Mouse (Mus musculus) midbrain, embryonic 14.5 days (tissue): ENCODE measurements around the gene Htr1d. TPM values are rescaled to one million over a fixed set of nuclear protein-coding genes. Genes with fewer than 3 reads are reported as not detected.
A peak's percentile ranks its signal among the peaks of the same experiment; 100 is the strongest.

ENCODE experiments used
- ATAC-seq: fragments of 200-750 bp; cut with Nextera tagmentation; 2 replicates; pipeline ENCODE4 v1.8.0; 2017; ENCODE audit warnings: moderate number of reproducible peaks, moderate library complexity; ENCODE audit not compliant: low FRiP score, low TSS enrichment
- DNase-seq: peaks from one replicate; pipeline ENCODE4 v3.0.0-alpha.2; 2015
- H3K27ac ChIP-seq: fragments of 300-500 bp; sonication (generic); replicated peaks from 2 replicates; pipeline ENCODE4 v1.5.1; 2014; ENCODE audit warnings: mild to moderate bottlenecking, low read depth, low read length, moderate library complexity
- H3K27me3 ChIP-seq: fragments of 300-500 bp; sonication (generic); 2 replicates; pipeline ENCODE4 v1.6.1; 2014; ENCODE audit warnings: low read length, control low read depth, mixed read lengths; ENCODE audit not compliant: control insufficient read depth, insufficient read depth
- H3K36me3 ChIP-seq: fragments of 300-500 bp; sonication (generic); 2 replicates; pipeline ENCODE4 v1.6.1; 2014; ENCODE audit warnings: low read length, control low read depth; ENCODE audit not compliant: control insufficient read depth, insufficient read depth
- H3K4me1 ChIP-seq: fragments of 300-500 bp; sonication (generic); 2 replicates; pipeline ENCODE4 v1.6.1; 2014; ENCODE audit warnings: mild to moderate bottlenecking, antibody characterized with exemption, low read length, control low read depth; ENCODE audit not compliant: control insufficient read depth, insufficient read depth
- H3K4me2 ChIP-seq: fragments of 300-500 bp; sonication (generic); 2 replicates; pipeline ENCODE4 v1.6.1; 2014; ENCODE audit warnings: mild to moderate bottlenecking, low read length, moderate library complexity
- H3K4me3 ChIP-seq: fragments of 300-500 bp; sonication (generic); replicated peaks from 2 replicates; pipeline ENCODE4 v1.5.1; 2014; ENCODE audit warnings: low read depth, low read length
- H3K9ac ChIP-seq: fragments of 300-500 bp; sonication (generic); replicated peaks from 2 replicates; pipeline ENCODE4 v1.6.1; 2014; ENCODE audit warnings: mild to moderate bottlenecking, low read length, moderate library complexity
- H3K9me3 ChIP-seq: fragments of 300-500 bp; sonication (generic); 2 replicates; pipeline ENCODE4 v1.6.1; 2016; ENCODE audit warnings: low read length, control low read depth, mixed read lengths; ENCODE audit not compliant: control insufficient read depth
- WGBS: fragments of 180-500 bp; shearing (Covaris S2); extraction: QIAGEN DNeasy Blood & Tissue Kit; methylation state at CpG from one replicate; pipeline ENCODE4 v1.1.7; 2014; 5-methylcytosine and 5-hydroxymethylcytosine counted together
- polyA plus RNA-seq: library from polyadenylated mRNA; unstranded; fragments of >200 nt; fragmentation: Nextera tagmentation; extraction: Ambion mirVana; gene quantifications from 2 replicates; pipeline ENCODE4 v1.2.1, GENCODE M21; 2014

Htr1d gene
- polyA plus RNA-seq, 1 experiment from 2014 or later = 0.86 TPM

- H3K4me1 ChIP-seq = 0 out of 2 replicates have a peak, but pooled peaks cover 3% of the 10 kb centered on the region
- no peak overlapping the region for H3K4me2 ChIP-seq
- H3K9ac ChIP-seq = no peak overlapping the region
- H3K4me3 ChIP-seq = no peak overlapping the region
- DNase-seq (peak; percentile 34), ATAC-seq (no peak)
- 8% methylated on average over 11 of the region's 11 CpGs for WGBS
- H3K27me3 ChIP-seq = no peaks in the 10 kb centered on the region; the same call in 1 of the 2 replicates
- H3K27ac ChIP-seq = no peak overlapping the region
- H3K9me3 ChIP-seq = no peaks in the 10 kb centered on the region
- no peaks in the 10 kb centered on the region for H3K36me3 ChIP-seq
These were observed 4.4 kb upstream of the Htr1d start for GRCm38 (mm10) chr4:136418962-136419361.

- H3K4me1 ChIP-seq = peaks cover 5% of the 10 kb centered on the region; the same call in 1 of the 2 replicates
- no peak overlapping the region for H3K4me3 ChIP-seq
- ATAC-seq (no peak), DNase-seq (no peak)
- H3K27me3 ChIP-seq = peaks cover 1% of the 10 kb centered on the region; the same call in 1 of the 2 replicates
- H3K9ac ChIP-seq = no peak overlapping the region
- H3K4me2 ChIP-seq = no peak overlapping the region
- no peaks in the 10 kb centered on the region for H3K36me3 ChIP-seq
- H3K9me3 ChIP-seq = no peaks in the 10 kb centered on the region
- no peak overlapping the region for H3K27ac ChIP-seq
- WGBS = 61% methylated on average over 6 of the region's 6 CpGs
These were observed 3.9 kb upstream of the Htr1d start for GRCm38 (mm10) chr4:136419386-136419785.

DNA sequence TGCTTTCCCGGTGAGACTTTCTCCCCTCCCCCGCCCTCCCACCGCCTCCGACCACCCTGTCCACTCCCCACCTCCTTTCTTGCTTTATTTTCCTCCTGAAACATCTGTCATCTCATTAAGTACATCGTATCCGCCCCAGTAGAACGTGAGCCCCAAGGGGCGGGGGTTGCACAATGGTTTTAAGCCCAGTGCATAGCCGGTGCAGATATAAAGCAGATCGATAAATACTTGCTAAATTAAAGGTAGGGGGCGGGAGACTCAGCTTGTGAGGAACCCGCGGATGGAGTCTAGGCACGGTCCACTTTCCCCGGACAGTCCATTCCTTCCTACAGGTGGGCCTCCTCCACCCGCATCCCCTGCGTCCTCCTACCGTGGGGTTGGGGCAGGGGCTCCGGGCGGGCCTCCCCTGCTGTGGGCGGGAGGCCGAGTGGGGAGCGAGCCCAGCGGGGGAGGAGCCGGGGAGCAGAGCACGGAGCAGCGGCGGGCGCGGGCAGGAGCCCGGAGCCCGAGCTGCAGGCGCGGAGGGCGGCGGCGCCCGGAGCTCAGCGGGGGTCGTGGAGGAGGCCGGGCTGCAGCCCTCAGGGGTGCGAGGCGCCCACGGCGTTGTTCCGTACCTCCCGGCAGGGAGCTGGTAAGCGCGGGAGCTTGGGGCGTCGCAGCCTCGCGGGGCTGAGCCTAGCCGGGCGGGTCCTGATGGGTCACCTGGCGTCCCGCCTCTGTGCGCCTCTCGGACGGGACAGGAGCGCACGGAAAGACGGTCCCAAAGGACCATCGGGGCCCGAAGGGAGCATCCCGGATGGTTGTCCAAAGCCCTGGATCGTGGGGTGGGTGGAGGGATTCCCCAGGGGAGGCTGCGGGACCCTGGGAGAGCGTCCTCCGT is 1.0 kb downstream of the Htr1d start:
- Histone ChIP-seq H3K36me3 (no peaks in the 10 kb centered on the region), H3K9ac (peak overlapping the region; percentile 52), H3K27ac (no peak overlapping the region), H3K4me2 (peak overlapping the region; percentile 75), H3K4me3 (peak overlapping the region; percentile 40), H3K4me1 (peaks cover 10% of the 10 kb centered on the region; the same call in 1 of the 2 replicates), H3K9me3 (no peaks in the 10 kb centered on the region), H3K27me3 (peaks cover 15% of the 10 kb centered on the region)
- WGBS = 1% methylated on average over 65 of the region's 70 CpGs
- ATAC-seq (peak; percentile 43), DNase-seq (peak; percentile 57)

DNA sequence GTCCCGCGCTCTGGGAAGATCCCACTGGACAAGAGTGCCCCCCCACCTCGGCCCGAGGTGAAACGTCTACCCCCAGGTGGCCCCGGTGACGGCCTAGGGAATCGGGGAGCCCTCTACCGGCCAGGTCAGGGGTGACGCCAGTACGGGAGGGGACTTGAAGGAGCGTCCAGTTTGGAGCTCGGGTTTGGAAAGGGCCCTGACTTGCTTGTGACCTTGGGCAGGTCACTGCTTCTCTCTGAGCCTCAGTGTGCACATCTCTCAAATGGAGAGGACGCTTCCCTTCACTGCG is 1.6 kb downstream of the Htr1d start:
- H3K9ac ChIP-seq = peak overlapping the region; percentile 52; the same call in 1 of the 2 replicates
- peaks cover 10% of the 10 kb centered on the region; the same call in 1 of the 2 replicates for H3K4me1 ChIP-seq
- 2% methylated on average over 15 of the region's 15 CpGs for WGBS
- no peaks in the 10 kb centered on the region for H3K36me3 ChIP-seq
- DNase-seq (peak; percentile 32), ATAC-seq (no peak)
- no peaks in the 10 kb centered on the region for H3K9me3 ChIP-seq
- H3K4me2 ChIP-seq = peak overlapping the region; percentile 75
- peaks cover 15% of the 10 kb centered on the region for H3K27me3 ChIP-seq
- H3K4me3 ChIP-seq = peak overlapping the region; percentile 40
- H3K27ac ChIP-seq = no peak overlapping the region

GRCm38 (mm10) chr4:136430609-136431375 is 7.5 kb downstream of the Htr1d start:
- Histone ChIP-seq H3K9me3 (no peaks in the 10 kb centered on the region), H3K27me3 (peaks cover under 1% of the 10 kb centered on the region; the same call in 1 of the 2 replicates), H3K4me3 (no peak overlapping the region), H3K4me1 (peaks cover 6% of the 10 kb centered on the region; the same call in 1 of the 2 replicates), H3K9ac (no peak overlapping the region), H3K27ac (no peak overlapping the region), H3K4me2 (no peak overlapping the region), H3K36me3 (no peaks in the 10 kb centered on the region)
- DNase-seq (no peak), ATAC-seq (no peak; the same call in 1 of the 2 replicates)
- WGBS = 27% methylated on average over 11 of the region's 11 CpGs

GRCm38 (mm10) chr4:136431376-136431693 is 8.0 kb downstream of the Htr1d start:
- WGBS = 1% methylated on average over 3 of the region's 3 CpGs
- DNase-seq = peak; percentile 86
- Histone ChIP-seq H3K9me3 (no peaks in the 10 kb centered on the region), H3K9ac (no peak overlapping the region), H3K4me1 (peaks cover 6% of the 10 kb centered on the region; the same call in 1 of the 2 replicates), H3K27ac (no peak overlapping the region), H3K4me2 (no peak overlapping the region), H3K36me3 (no peaks in the 10 kb centered on the region), H3K27me3 (no peaks in the 10 kb centered on the region), H3K4me3 (no peak overlapping the region)
- ATAC-seq = peak; percentile 43; the same call in 1 of the 2 replicates

- H3K27ac ChIP-seq = no peak overlapping the region
- ATAC-seq = no peak
These were observed 10.7 kb downstream of the Htr1d start for GRCm38 (mm10) chr4:136434029-136434428.

DNA sequence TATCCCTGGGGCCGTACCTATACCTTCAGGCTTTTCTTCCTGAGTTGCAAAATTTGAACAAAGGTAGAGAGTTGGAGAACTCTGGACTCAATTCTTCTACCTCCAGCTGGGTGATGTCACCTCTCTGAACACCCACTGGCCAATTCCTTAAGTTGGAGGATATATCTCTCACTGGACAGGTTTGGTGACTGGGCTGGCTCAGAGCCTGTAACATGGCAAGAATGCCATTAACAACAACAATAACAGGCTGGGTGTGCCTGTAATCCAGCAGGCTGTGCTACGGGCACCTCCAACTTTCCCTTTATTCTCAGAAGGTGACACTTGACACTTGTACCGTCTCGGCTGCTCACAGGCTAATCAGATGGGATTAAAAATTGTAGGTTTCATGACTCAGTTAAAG is 15.8 kb downstream of the Htr1d start:
- no peak overlapping the region for H3K4me3 ChIP-seq
- 45% methylated on average over 4 of the region's 4 CpGs for WGBS
- no peak for DNase-seq
- H3K4me1 ChIP-seq = no peaks in the 10 kb centered on the region
- no peaks in the 10 kb centered on the region for H3K36me3 ChIP-seq
- H3K9ac ChIP-seq = no peak overlapping the region
- H3K27ac ChIP-seq = no peak overlapping the region
- H3K9me3 ChIP-seq = no peaks in the 10 kb centered on the region
- ATAC-seq = no peak
- H3K4me2 ChIP-seq = no peak overlapping the region
- no peaks in the 10 kb centered on the region for H3K27me3 ChIP-seq

More at GRCm38 (mm10) chr4:136434029-136434428, 10.7 kb downstream of the Htr1d start:
- Histone ChIP-seq H3K9me3 (no peaks in the 10 kb centered on the region), H3K4me2 (no peak overlapping the region), H3K36me3 (no peaks in the 10 kb centered on the region), H3K9ac (no peak overlapping the region), H3K27me3 (no peaks in the 10 kb centered on the region), H3K4me3 (no peak overlapping the region), H3K4me1 (peaks cover 6% of the 10 kb centered on the region; the same call in 1 of the 2 replicates)
- DNase-seq = no peak
- 91% methylated on average over 4 of the region's 4 CpGs for WGBS
